Mouse (Mus musculus) kidney, postnatal 10 days (tissue): ENCODE data around the gene Slc9a3r2.

Experiments
- DNase-seq: peaks from one replicate; pipeline ENCODE4 v3.0.0; 2021; ENCODE audit warnings: mixed read lengths

Gene Slc9a3r2

DNA sequence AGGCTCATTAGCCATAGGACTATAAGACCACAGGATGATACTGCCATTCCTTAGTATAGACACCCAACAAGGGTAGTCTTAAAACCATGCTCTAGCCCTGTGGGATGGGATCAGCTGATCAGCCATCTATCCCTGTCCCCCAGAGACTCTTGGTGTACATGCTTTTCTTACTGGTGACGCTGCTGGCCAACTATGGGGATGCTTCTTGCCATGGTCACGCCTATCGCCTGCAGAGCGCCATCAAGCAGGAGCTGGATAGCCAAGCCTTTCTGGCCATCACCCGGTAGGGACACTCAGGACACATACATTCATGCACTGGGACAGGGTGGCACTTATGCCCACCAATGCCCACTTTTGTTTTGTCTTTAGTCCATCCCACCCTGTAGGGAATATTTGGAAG is 58.4 kb downstream of the Slc9a3r2 start:
- DNase-seq, result no peak

DNA sequence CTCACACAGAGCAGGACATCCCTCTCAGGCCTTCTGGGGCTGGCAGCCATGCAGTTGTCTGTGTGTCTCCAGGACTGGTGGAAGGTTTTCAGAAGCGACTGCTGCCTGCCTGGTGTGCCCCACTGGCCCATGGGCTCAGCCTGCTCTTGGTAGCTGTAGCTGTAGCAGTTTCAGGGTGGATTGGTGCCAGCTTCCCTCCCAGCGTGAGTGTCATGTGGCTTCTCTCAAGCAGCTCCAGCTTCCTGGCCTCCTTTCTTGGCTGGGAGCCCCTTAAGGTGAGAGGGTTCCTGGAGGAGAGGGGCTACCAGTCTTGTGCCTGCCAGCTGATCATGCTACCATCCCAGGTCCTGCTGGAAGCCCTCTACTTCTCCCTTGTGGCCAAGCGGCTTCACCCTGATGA is 59.2 kb downstream of the Slc9a3r2 start:
- DNase-seq, result no peak
